Mouse (Mus musculus) megakaryocyte progenitor cell, adult 5-6 weeks (primary cell): ENCODE measurements around the gene Tmem190. TPM values are rescaled to one million over a fixed set of nuclear protein-coding genes. Genes with fewer than 3 reads are reported as not detected.

Experiments
- ATAC-seq: replicated peaks from 2 replicates; pipeline ENCODE4 v1.8.0; 2016; ENCODE audit warnings: mild to moderate bottlenecking, moderate TSS enrichment, inconsistent platforms; ENCODE audit not compliant: poor library complexity
- total RNA-seq, 2 experiments: library from RNA; stranded (forward) in 1 of 2; stranded (reverse) in 1 of 2; fragments of 157-497, 149-512 nt in 1 of 2; fragments of 200-1000 nt in 1 of 2; gene quantifications; 2 replicates each; pipeline versions ENCODE4 v1.2.3 to v1.2.4; 2015 to 2017

Gene Tmem190
- total RNA-seq (2015) (not detected in 2 replicates), total RNA-seq (2017) (not detected in 2 replicates)

DNA sequence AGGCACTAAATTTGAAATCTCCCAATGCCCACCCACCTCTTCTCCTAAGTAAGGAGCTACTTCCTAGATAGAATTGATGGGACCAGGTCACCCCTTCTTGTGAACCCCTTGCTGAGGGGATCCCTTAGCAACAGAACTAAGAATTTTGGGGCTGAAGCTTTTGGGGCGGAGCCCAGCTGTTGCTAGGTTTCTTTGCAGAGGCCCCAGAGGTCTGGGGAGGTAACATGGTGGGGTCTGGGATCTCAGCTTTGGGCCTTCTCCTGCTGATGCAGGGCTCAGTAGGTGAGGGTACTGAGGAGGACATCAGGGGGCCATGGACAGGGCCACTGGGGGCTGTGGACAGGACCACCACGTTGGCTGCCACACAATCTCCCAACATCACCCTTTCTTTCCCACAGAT is at the start of gene Tmem190, which contains the start of gene Il11:
Gene Tmem190 (plus strand): TSS at position 179 of the 400 bp plus-strand sequence.
Gene Il11 (minus strand): TSS at position 101 of the 400 bp plus-strand sequence.
- ATAC-seq, result no peak

DNA sequence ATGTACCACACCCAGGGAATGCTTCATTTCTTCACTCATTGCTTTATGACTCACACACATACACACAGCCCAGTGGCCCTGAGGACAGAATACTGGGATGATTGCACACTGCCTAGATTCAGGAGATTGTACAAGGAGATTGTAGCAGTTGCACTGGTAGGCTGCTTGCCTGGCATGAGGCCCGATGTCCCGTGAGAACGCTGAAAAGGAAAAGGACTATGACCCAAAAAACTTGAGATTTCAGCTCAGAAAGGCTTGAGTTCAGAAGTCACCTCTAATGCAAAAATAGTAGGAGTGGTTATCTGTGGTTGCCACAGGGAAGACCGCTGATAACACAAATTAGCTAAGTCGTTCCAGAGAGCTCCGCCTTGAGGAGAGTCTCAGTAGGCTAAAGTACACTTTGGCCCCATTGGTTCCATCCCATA is 49.8 kb upstream of the Tmem190 start:
- ATAC-seq, result peak; percentile 92

DNA sequence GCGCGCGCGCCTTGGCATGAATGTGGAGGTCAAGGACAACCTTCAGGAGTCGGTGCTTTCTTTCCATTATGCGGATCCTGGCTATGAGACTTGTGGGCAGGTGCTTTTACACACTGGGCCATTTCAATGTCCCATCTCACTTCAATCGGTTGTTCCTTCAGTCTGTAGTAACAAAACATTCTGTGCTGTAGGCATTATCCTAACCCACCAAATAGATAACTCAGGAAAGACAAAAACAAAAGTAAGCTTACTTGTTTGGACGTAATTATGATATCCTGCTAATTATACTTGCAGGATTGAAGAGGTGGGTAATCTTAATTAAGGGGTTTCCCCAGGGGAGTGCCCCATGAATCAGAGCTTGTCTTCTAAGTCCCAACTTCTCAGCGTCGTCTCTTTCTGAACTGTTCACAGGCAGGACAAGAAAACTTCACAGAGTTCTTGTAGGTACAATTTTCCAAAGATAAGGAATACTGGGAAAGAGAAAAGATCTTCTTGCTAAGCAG is 43.6 kb upstream of the Tmem190 start:
- no peak for ATAC-seq

DNA sequence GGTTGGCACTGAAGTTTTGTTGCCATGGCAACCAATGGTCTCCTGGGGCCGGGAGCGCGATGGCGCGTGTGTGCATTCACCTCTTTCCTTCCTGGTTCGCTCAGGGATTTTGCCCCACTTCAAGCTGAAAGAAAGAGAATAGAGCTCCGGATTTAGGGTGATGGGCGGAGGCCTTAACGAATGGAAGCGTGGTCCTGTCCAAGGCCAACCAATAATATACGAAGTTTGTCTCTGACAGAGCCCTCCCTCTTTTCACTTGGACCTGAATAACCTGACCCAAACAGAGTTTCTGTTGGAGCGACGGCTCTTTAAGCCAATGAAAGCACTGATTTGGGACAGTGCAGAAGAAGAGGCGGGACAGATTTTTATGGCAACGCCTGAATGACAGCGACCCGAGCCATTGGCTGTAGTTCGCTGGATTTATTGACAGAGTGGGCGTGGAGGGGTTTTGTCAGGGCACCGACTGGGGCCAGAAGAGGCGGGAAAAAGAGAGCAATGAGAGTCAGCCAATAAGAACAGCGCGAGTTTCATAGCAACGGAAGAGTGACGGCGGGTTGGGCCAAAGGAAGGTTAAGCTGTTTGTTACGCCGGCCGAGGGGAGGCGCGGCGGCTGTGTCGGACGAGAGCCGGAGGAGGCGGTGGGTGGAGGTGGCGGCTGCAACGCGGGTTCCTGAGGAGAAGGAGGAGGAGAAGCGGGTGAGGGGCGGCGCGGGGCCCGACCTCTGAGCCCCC is 43.0 kb upstream of the Tmem190 start, which contains the start of gene Kmt5c:
Gene Kmt5c (plus strand): TSS at position 572 of the 732 bp plus-strand sequence.
- ATAC-seq, result peak; percentile 83

DNA sequence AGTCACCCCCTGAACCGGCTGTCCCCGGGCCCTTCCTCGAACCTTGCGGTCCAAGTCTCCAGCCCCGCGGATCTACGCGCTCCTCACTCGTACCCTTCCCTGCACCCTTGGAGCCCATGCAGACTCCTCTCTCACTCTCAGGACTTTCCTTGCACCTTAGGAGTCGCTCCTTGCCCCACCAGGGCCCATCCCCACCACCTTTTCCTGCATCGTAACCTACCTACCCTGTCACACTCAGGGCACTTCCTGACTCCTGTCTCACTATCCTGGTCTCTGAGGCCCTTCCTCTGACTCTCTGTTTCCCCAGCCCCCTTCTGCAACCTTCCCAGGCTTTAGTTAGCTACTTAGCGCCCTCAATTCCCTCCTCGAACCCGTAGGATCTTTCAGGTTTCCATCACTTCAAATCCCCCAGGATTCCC is 42.4 kb upstream of the Tmem190 start:
- no peak for ATAC-seq

DNA sequence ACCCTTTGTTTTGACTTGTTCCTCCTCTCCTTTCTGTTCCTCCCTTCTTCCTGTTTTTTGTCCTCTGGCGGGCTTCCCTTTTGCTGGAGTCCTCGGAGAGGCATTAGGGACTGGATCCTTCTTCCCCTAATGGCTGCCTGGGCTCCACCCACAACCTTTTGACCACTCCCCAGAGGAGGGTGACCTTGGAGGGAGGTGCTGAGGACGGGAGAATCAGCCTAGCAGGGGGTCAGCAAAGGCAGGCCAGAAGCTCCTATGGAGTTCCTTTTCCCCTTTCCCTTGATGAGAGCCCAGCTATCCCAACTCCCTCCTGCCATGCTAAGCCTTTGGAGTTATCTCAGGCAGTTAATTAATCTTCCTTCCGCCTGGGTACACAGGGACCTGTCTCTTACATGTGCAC is 41.6 kb upstream of the Tmem190 start:
- peak; percentile 46 for ATAC-seq

DNA sequence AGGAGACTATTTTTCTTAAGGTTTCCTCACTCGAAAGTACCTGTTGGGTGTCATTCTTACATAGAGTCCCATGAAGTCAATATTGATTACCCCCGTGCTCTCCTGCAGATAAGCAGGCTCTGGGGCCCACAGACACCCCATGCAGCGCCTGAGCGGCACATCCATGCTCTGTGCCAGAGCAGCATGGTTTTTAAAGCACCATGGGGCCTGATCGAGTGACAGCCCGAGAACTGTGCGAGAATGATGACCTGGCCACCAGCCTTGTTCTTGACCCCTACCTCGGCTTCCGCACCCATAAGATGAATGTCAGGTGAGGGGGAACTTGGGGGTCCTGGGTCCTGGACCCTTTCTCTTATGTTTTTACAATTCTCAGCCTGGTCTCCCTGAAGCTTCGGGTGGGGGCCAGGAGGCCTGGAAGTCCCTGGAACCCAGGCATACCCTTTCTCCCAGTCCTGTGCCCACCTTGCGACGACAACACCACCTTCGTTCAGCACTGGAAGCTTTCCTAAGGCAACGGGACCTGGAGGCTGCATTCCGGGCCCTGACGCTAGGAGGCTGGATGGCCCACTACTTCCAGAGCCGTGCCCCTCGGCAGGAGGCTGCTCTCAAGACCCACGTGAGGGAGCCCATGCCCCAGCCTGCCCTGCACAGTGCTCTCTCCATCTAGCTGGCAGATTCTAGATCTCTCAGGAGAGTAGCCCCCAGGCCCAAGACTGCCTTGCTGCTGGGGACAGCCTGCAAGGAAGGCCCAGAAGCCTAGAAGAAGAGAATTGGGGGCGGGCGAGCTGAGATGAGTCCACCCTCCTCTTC is 40.9 kb upstream of the Tmem190 start:
- ATAC-seq, result no peak

DNA sequence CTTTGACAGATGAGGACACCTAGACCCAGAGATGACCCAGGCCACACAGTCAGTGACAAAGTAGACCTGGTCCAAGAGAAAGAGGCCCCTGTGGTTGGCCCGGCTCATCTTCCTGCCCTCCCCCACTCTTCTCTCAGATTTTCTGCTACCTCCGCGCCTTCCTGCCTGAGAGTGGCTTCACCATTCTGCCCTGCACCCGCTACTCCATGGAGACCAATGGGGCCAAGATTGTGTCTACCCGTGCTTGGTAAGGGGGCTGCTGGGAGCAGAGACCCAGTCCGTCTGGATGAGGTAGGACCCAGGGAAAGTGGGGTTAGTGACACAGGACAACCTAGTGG is 40.3 kb upstream of the Tmem190 start:
- ATAC-seq, result no peak

DNA sequence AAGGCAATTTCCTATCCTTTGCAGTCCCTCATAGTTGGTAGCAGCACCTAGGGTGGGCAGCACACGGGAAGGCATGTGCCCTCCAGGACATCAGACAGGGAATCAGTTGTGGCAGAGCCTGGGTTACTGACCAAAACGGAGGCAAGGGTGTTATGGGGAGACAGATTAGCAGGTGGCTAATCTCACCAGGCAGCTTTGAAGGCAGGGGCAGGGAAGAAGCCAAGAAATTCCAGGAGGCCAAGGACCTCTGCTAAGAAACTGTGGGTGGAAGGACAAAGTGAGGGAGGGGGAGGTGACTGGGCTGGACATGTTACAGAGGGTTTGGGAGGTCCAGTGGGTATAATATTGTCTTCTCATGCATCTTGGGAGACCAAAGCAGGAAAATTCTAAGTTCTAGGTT is 39.4 kb upstream of the Tmem190 start:
- no peak for ATAC-seq

DNA sequence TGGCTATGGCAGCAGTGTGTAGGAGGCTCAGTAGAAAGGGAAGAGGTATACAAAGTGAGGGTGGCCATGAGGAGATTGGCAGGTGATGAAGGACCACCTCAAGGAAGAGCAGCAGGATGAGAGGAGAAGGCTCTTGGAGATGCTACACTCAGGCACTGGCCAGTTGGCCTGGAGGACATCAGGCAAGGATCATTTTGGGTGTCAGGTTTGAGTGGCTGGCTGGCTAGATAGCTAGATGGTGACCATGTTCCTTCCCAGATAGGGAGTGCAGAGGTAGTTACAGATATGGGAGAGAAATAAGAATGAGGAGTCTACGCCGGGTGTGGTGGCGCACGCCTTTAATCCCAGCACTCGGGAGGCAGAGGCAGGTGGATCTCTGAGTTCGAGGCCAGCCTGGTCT is 37.9 kb upstream of the Tmem190 start:
- ATAC-seq, result no peak

DNA sequence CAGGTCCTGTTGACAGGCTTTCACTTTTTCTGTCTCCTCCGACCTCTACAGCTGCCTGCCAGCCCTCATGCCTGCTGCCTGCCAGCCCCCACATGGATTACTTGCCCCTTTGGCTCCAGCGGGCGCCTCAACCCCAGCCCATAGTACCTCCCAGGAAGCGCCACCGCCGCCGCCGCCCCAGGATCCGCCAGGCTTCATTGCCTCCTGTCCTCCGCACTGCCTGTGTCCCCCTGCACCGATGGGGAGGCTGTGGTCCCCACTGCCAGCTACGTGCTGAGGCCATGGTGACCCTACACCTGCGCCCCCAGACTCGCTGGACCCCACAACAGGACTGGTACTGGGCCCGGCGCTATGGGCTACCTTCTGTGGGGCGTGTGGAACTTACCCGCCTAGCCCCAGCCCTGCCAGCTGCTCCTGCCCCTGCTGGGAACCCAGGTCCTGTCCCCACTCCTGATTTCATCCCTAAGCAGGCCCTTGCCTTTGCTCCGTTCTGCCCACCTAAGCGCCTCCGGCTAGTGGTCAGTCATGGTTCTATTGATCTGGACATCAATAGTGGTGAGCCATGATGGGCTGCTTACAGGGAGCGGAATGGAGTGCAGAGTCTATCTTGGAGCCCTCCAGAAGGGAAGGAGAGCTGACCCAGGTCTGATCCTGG is 36.3 kb upstream of the Tmem190 start:
- ATAC-seq, result no peak

DNA sequence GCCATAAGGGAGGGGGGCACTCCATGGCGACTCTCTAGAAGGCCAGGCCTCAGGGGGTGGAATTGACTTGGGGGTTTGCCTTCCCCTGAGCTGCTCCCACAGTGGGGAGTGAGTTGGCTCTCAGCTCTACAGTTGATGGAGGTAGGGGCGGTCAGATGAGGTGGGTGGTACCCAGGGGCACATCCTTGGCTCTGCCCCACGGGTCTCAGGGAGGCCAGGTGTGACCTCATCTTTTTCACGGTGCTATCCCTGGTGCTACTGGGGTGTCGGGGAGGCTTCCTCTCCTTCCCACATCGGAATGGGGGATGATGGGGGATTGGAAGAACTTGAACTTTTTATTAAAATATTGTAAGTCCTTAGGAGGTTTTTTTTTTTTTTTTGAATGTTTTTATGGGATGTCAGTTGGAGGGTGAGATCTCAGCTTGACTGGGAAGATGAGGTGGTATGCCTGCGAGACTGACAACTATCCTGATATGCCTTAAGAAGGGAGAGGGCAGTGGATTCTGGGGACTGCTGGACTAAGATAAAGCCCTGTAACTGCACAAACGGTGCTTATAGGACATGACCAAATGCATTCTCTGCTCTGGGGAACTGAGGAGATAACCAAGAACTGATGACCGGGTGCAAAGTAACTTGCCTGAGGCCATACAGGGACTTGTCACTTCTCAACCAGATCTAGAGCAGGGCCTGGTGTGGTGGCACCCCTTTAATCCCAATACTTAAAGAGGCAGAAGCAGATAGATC is 35.4 kb upstream of the Tmem190 start:
- peak; percentile 48 for ATAC-seq

DNA sequence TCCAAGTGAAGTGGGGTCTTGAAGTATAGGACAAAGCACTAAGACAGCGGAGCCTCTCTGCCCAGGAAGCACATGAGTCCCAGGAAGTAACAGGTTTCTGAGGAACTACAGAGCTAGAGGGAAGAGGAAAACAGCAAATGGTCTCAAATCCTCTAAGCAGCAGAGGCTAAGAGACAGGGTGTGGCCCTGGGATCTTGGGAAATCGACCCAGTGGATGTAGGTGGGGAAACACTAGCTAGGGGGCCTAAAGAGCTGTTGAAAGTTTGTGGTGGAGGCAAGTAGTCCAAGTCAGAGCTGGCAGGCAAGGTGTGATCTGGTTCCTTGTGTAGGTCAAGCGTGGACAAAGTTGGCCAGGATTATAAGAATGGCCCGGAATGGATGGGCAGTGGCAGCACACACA is 34.4 kb upstream of the Tmem190 start:
- ATAC-seq, result no peak

DNA sequence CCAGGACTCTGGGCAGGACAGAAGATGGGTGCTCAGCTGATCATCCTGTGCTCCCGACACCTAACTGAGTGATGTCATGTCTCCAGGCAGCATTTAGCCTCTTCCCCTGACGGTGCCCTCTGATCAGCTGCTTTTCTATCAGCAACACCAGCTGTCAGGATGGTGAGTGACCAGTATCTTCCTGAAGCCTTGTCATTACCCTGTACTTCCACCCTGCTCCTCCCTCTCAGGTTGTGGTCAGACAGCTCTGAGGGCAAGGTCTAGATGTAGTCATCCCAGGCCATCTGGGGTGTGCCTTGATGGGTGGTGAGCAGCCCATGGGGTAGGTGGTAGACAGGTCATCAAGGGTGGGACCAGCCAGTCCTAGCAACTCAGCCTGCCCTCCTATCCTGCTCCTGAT is 33.6 kb upstream of the Tmem190 start:
- no peak for ATAC-seq

DNA sequence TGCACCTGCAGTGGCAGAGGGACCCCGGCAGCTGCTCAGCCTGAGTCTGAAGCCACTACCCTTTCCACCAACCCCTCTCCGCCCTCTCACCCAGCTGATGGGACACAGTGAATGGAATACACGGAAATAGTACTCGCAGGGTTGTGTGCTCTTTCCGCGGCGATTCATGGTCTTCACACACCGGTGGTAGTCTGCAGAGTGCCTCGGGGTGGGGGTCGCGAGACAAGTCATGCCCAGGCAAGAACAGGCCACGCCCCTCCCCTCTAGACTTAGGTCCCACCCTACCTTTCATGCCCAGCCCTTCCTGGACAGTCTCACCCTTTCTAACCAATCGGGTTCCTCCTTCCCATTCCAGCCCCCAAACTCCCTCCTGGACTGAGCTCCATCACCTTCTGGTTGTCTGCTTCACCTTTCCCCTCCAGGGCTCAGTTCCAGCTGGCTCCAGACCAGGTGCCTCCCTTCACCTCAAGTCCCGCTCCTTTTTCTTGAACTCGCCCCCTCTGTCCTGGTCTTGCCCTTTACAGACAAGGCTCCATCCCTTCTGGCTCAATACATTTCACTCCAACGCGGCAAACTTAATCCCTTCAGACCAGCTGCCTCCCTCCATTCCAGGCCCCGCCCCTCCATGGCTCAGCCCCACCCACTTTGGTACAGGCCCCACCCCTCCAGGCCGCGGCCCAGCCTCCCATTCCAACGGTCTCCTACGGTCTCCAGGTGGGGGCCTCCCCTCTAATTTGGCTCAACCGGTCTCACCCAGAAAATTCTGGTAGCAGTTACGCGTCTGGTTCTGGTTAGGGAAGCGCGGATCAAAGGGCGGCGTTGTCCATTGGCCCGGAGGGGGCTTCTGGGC is 30.5 kb upstream of the Tmem190 start:
- ATAC-seq, result peak; percentile 55

DNA sequence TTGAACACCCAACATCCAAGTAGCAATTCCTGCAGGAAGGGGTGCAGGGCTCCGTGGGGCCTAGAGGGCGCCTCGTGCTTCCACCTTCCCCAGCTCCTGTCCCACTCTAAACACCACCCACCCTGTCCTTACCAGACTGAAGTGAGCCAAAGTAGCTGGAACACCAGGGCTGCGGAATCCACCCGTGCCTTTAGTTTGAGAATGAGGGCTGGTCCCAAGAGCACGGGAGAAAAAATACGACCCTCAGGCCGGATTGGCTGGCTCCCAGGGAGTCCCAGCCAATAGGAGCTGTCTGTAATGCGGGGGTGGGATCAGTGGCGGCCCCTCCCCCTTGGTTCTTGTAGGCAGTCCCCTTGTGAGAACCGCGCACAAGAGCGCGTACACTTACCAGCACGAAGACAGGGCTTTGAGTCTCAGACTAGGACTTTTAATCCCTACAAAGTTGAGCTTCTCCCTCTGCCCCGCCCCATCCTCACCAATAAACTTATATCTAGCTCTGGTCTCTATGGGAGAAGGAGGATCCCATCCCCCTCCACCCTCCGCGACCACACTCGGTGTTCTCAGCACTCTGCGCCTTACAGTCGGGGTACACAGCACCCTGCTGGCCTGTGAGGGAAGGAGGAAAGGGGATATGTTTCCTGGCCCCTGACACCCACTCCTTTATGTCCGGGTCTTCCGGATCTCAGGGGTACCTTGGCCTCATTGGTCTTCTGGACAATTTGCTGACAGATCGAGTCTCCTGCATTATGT is 29.7 kb upstream of the Tmem190 start, which contains the start of gene Cox6b2:
Gene Cox6b2 (minus strand): TSS at position 274 of the 750 bp plus-strand sequence.
- ATAC-seq, result peak; percentile 77

DNA sequence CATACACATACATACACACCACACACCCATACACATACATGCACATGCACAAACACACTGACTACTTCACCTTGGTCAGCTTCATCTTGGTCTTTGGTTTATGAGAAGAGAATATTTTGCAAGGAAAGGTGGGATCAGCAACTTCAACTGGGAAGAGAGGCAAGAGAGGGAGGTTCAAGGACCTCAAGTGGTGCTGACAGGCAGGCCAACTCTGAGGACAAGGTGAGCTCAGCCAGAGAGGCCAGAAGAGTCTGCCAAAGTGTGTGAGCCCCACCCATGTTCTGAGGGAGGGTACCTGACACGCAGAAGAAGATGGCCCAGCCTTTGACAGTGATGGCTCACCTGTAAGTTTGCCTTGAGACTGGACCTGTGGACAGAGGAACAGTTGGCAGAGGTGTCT is 23.1 kb upstream of the Tmem190 start:
- no peak for ATAC-seq

DNA sequence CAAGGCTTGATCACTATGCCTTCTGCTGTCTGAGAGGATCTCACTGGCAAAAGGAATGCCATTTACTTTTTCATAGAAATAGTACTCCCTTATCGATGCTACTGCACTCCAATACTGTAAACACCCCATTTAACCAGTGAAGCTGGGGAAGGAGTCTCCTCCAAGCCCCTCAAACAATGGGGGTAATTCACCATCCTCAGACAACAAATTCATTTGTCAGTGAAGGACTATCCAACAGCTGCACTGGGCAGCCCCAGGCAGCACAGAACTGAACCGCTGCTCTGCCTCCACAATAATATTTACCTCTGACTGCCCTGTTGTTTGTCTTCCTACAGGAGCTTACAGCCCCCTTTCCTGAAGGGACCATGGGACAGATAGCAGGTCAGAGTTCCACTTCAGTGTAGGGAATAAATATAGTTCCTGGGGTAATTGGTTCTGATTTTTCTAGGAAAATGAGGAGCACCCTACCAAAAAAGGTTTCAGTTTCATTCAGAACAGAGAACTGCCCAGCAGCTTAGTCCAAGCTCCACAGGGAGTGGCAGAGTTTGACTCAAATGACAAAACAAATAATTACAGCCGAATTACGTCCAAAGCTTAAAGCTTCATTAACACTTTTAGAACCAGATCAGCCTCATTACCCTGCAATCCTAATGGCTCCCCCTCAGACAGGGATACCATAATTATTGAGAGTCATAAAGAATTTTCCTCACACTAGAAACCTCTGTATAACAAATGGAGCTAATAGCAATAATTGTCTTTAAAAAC is 17.6 kb upstream of the Tmem190 start:
- ATAC-seq, result no peak
